ENCODE assay signal across 8 mouse cellular contexts in the genomic region with DNA sequence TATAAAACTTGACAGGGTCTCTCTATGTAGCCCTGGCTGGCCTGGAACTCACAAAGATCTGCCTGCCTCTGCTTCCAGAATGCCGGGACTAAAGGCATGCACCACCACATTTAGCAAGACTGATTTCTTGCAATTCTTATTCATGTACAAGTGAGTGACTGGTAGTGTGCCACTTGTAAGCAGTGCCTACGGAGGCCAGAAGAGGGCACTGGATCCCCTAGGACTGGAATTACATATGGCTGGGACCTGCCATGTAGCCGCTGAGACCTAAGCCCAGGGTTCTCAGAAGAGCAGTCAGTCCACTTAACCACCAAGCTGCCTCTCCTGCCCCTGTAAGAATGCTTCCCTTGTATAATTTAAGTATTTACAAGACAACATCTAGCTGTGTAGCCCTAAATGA. TPM values are rescaled to one million over a fixed set of nuclear protein-coding genes. Genes with fewer than 3 reads are reported as not detected.
DNase-seq lines count a peak whose midpoint lies in the region; ATAC-seq lines count a peak whose summit lies in the region.

No protein-coding gene starts in this region.

- peak; percentile 60 for DNase-seq in heart, adult 8-10 months (ENCODE audit: low spot score)
- peak; percentile 79 for DNase-seq in 3T3-L1 (ENCODE audit: low read depth, low spot score)
- DNase-seq in T-cell, adult 2 months (ENCODE audit: low spot score), result peak; percentile 61
- DNase-seq in cerebellum, postnatal 36 days, result peak; percentile 68 to 74
- peak; percentile 58 to 73 for DNase-seq in kidney, postnatal 25 days
- peak; percentile 76 for DNase-seq in naive thymus-derived CD4-positive, alpha-beta T cell, adult 2 months (ENCODE audit: low read depth)

- ATAC-seq in heart, embryonic 11.5 days (replicated peaks; ENCODE audit: insufficient number of reproducible peaks, low FRiP score, low TSS enrichment), result no peak
- no peak for ATAC-seq in inflammation-experienced regulatory T-cells, adult 6 months

- no peak overlapping the region for H3K9ac ChIP-seq in heart, embryonic 11.5 days (ENCODE audit: low read depth, low read length)

- H3K4me2 ChIP-seq in heart, embryonic 11.5 days, result no peak overlapping the region

- H3K4me1 ChIP-seq in heart, embryonic 11.5 days (ENCODE audit: control insufficient read depth, insufficient read depth, low read length), result peaks cover 7% of the 10 kb centered on the region; the same call in 1 of the 2 replicates

- WGBS in heart, embryonic 11.5 days (ENCODE audit: insufficient replicate concordance), result 39% methylated on average over 3 of the region's 3 CpGs

- H3K27ac ChIP-seq in heart, embryonic 11.5 days (ENCODE audit: low read depth, low read length), result no peak overlapping the region

- H3K9me3 ChIP-seq in heart, embryonic 11.5 days (replicated peaks; ENCODE audit: control insufficient read depth, low read length), result no peaks in the 10 kb centered on the region

- peaks cover 2% of the 10 kb centered on the region; the same call in 1 of the 2 replicates for H3K36me3 ChIP-seq in heart, embryonic 11.5 days (ENCODE audit: control insufficient read depth, insufficient read depth, low read length)

- no peaks in the 10 kb centered on the region for H3K27me3 ChIP-seq in heart, embryonic 11.5 days (ENCODE audit: control insufficient read depth, insufficient read depth, low read length)

- no peak overlapping the region for H3K4me3 ChIP-seq in heart, embryonic 11.5 days (ENCODE audit: low read depth, low read length)

RNA-seq across cellular contexts. Expression of a gene that starts 4.5 kb away (rescaled TPM):
- total RNA-seq in heart, adult 8-10 months (2022), result 10 to 100 TPM; 26.0 to 30.4 (median 27.1) TPM
- polyA plus RNA-seq in heart, embryonic 11.5 days (2014; fragmentation: Nextera tagmentation; extraction: Ambion mirVana), result 54.5 and 54.7 TPM in 2 replicates
- 10 to 100 TPM; 66.2 to 89.2 (median 79.6) TPM for polyA plus RNA-seq in inflammation-experienced regulatory T-cells, adult 6 months (2017; shearing (Covaris generic))

RNA-seq across cellular contexts. Expression of a gene that starts 4.8 kb away (rescaled TPM):
- total RNA-seq in heart, adult 8-10 months (2022), result 10 to 100 TPM; 50.2 to 64.1 (median 53.3) TPM
- polyA plus RNA-seq in heart, embryonic 11.5 days (2014; fragmentation: Nextera tagmentation; extraction: Ambion mirVana), result 26.6 and 29.5 TPM in 2 replicates
- 1 to 10 TPM in 2 of 3 experiments, under 1 TPM in 1; 0.74 to 4.1 (median 3.9) TPM for polyA plus RNA-seq in inflammation-experienced regulatory T-cells, adult 6 months (2017; shearing (Covaris generic))

RNA-seq across cellular contexts. Expression of a gene that starts 35.7 kb away (rescaled TPM):
- 1 to 10 TPM; 2.9 to 6.0 (median 3.5) TPM for total RNA-seq in heart, adult 8-10 months (2022)
- 20.5 and 20.7 TPM in 2 replicates for polyA plus RNA-seq in heart, embryonic 11.5 days (2014; fragmentation: Nextera tagmentation; extraction: Ambion mirVana)
- polyA plus RNA-seq in inflammation-experienced regulatory T-cells, adult 6 months (2017; shearing (Covaris generic)), result 10 to 100 TPM; 16.4 to 30.5 (median 17.6) TPM
